Mouse (Mus musculus): ENCODE data around the gene Pfkm.

Gene Pfkm

DNA sequence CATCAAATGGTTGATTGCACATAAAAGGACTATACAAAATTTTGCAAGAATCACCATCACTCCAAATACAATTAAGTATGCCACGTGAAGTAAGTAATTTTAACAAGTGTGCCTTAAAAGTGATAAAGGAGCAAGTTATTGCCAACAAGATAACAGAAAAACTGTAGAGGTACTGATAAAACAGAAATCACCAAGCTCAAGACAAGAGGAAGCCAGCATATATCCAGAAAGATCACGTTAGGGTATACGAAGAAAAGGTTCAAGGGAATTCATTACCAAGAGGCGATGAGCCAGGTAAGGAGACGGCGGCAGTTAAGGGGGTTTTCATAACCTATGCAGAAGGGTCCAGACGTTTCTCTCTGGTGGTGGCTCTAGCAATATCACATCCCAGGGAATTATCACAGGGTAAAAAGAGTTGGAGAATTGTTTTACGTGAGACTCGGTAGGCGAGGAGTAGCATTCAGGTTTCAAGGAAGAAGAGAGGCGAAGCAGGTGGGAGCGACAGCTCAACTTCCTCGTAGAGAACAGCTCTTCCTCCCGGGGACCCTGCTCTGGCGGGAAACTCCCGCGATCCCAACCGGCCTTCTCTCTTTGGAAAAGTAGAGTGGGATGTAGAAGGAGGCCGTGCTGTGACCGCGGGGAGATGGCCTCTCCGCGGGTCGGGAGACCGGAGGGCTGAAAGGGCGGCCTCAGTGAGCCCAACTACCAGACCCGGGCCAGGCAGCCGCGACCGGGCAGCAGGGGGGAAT lies at the start of gene Pfkm:
Gene Pfkm, plus strand, starts transcription at position 218 of the 749 bp plus-strand sequence.
- peak; percentile 39 for DNase-seq

- DNase-seq, result no peak
These were observed 48.4 kb upstream of the Pfkm start for GRCm38 (mm10) chr15:98043967-98044366.

DNA sequence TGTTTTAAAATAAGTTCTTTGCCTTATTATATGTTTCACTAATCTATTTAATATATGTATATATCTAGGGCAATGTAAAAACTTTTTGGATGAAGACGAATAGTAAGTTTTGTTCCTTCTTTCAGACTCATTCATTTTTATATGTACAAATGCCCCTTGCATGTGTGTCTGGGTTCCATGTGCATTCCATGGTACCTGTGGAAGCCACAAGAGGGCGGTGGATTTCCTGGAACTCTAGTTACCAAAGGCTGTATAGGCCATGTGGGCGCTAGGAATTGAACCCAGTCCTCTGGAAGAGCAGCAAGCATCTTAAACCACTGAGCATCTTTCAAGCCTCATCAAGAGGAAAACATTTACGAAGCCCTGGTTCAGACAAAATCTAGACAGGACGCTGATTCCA lies 48.0 kb upstream of the Pfkm start:
- no peak for DNase-seq

DNA sequence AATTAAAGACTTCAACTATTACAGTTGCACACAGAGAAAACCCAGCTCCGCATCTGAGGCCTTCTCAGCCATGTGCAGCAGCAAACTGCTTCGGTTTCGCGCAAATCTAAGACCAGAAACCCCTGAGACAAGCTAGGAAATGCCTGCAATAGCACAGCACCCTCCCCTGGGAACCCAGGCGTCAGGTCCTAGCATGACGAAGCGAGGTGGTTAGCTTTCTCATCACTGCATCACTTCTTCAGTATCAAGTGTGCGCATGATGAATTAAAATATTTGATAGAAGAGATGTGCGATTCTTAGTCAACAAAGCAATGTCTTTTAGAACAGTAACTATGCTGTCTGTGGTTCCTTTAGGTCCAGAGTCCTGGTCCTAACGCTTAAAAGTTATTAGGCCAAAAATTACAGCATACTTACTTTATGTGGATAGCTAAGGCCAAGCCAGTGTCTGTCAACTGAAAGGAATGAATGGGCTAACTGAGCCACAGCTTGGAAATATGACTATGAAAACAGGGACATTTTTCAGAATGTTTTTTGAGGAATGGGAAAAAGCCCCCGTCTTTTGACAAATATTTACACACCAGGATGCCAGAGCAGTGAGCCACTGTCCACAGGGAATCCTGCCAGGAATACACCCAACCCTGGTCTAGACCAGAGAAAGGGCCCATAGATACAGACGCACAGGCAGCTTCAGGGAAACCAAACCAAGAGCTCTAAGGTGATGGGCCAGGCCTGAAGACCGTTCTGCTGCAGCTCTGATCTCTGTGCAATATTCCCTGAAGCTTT lies 43.3 kb upstream of the Pfkm start:
- no peak for DNase-seq

DNA sequence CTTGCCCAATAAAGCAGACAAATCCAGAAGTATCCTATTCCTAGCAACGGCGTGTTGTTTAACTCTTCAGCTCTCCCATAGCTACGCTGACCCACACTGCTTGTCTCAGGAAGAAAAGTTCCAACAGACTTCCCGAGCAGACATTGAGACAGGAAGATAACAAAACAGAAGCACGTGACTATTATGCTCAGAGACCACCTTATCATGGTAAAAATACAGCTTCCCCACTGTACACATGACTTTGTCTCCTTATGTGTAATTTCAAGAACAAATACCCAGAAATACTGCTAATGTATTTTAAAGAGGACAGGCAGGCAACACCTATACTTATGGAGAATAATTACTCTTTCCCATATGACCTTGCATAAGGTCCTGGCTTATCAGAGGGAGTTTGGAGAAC lies 40.7 kb upstream of the Pfkm start:
- DNase-seq, result no peak

GRCm38 (mm10) chr15:98055246-98055645 lies 37.1 kb upstream of the Pfkm start:
- DNase-seq, result no peak

DNA sequence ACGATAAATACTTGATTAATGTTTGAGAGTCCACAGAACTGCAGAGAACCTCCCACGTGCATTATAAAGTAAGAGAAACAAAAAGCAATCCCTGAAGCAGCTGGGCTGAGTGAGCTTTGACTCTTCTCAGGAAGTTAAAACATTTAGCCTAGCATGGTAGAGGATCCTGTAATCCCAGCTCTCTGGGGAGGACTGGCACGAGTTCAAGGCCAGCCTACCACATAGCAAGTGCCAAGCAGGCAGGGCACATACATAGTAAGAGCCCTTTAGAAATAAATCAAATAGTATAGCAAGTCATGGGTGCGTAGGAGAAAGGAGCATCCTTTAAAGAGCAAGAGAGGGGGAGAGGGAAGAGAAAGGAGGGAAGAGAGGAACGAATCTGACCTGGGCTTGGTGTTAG lies 26.5 kb upstream of the Pfkm start:
- DNase-seq, result no peak

GRCm38 (mm10) chr15:98066602-98067001 lies 25.8 kb upstream of the Pfkm start:
- DNase-seq, result no peak

GRCm38 (mm10) chr15:98067492-98067891 lies 24.9 kb upstream of the Pfkm start:
- no peak for DNase-seq

DNA sequence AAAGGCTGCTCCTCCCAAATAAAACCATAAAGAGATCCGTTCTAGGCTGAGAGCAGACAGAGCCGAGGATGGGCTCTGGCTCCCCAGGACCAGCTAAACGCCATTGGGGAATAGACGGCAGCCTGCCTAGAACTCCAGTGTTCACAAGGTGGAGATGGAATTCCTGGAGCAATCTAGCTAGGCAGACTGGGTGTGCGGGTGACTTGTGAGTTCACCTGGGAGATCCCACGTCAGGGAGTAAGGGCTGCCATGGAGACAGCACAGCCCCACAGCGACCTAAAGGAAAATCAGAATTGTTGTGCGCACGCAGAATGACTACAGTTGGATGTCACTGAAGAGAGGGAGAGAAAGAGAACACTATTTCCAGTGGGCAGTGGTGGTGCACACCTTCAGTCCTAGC lies 23.9 kb upstream of the Pfkm start:
- DNase-seq, result no peak

- DNase-seq, result no peak
These were observed 22.7 kb upstream of the Pfkm start for GRCm38 (mm10) chr15:98069566-98070245.

GRCm38 (mm10) chr15:98070376-98070775 lies 22.0 kb upstream of the Pfkm start:
- no peak for DNase-seq

- no peak for DNase-seq
These were observed 17.9 kb upstream of the Pfkm start for GRCm38 (mm10) chr15:98074521-98074920.

- DNase-seq, result no peak
These were observed 17.4 kb upstream of the Pfkm start for GRCm38 (mm10) chr15:98075034-98075433.

GRCm38 (mm10) chr15:98076901-98077300 lies 15.5 kb upstream of the Pfkm start:
- no peak for DNase-seq

GRCm38 (mm10) chr15:98088889-98089288 lies 3.5 kb upstream of the Pfkm start:
- no peak for DNase-seq

DNA sequence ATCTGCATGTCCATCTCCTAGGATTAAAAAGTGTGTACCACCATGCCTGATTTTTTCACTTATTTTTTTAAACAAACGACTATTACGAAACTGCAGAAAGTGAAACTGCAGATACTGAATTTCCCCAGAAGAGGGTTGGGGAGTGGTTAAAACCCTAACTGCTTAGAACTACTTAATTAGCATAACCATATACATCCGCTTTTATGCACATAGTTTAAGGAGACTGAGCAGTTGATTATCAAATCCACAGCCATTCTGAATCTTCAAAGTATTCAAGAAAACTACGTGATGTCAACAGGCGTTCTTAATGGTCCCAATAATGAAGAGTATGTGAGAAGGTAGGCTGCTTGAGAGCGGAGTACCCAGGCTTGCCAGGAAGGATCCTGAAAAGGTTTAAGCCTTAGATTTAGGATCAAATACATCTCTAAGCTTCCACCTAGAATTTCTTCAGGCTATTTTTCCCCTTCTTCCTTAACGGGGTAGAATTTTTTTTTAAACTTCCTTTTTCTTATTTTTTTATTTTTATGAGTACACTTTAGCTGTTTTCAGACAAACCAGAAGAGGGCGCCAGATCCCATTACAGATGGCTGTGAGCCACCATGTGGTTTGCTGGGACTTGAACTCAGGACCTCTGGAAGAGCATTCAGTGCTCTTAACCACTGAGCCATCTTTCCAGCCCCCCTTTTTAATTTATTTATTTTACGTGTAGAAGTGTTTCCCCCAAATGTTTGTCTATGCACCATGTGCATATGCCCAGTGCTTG lies 2.8 kb upstream of the Pfkm start:
- peak; percentile 51 for DNase-seq

DNA sequence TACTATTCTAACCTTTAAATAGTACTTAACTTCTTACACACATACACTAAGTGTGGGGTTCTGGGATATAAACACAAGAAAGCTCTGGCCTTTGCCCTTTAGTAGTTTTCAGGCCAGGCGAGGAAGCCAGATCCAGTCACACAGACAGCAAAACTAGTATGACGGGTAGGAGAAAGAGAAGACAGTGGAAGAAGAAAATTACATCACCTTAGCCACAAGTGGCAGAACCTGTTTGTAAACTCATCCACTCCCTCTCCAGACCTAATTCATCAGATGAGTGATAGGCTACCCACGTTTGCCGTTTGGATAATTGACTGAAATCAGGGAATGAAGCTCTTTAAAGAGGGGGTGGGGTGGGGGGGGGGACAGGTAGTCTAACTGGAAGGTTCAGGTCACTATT lies 548 bp upstream of the Pfkm start:
- DNase-seq, result no peak

GRCm38 (mm10) chr15:98093121-98094011 lies 977 bp downstream of the Pfkm start, which contains the start of gene Senp1:
TSS of gene Senp1 (minus strand) at chr15:98093744.
- peak; percentile 91 for DNase-seq

GRCm38 (mm10) chr15:98094905-98095304 lies 2.5 kb downstream of the Pfkm start:
- no peak for DNase-seq

DNA sequence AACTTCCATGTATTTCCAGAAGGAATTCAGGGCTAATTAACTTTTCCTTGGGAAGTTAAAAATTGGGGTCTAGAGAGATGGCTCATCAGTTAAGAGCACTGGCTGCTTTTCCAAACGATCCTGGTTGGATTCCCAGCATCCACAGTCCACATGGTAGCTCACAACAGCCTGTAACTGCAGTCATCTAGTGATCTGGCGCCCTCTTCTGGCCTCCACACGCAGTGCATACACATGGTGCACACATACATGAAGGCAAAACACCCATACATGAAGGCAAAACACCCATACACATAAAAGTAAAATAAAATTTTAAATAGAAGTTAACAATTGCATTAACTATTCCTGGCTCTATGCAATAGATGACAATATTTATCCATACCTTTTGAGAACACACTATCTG lies 4.6 kb downstream of the Pfkm start:
- DNase-seq, result no peak

DNA sequence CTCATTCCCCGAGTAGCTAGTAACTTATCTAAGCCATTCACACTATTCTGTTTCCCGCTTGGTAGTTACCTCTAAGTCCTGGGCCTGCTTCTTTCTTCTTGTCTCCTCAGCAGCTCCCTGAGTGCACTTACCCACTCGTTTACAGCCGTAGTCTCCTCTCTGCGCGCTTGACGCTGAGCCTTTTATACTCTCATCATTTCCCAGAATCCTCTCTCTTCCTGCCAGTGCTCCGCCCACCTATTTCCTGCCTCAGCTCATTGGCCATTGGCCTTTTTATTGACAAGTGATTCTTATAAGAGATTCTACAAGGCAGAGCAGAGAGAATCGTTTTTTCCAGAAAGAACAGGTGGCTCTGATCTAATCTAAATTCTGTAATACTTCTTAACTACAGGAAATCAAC lies 6.1 kb downstream of the Pfkm start:
- no peak for DNase-seq

Measured in cerebellum, adult 9-10 months (tissue).